Mouse (Mus musculus) stomach, embryonic 16.5 days (tissue): ENCODE data around the gene Cacna1c. TPM values are rescaled to one million over a fixed set of nuclear protein-coding genes. Genes with fewer than 3 reads are reported as not detected.

Experiments used
- ATAC-seq: fragments of 200-750 bp; cut with Nextera tagmentation; 2 replicates; pipeline ENCODE4 v1.8.0; 2017; ENCODE audit warnings: moderate number of reproducible peaks, moderate TSS enrichment; ENCODE audit not compliant: insufficient read depth, low FRiP score
- H3K27ac ChIP-seq: fragments of 300-500 bp; sonication (generic); 2 replicates; pipeline ENCODE4 v1.5.1; 2014; ENCODE audit warnings: low read length
- H3K27me3 ChIP-seq: fragments of 300-500 bp; sonication (generic); 2 replicates; pipeline ENCODE4 v1.6.1; 2014; ENCODE audit warnings: low read length, control low read depth, mixed read lengths; ENCODE audit not compliant: control insufficient read depth, insufficient read depth
- H3K36me3 ChIP-seq: fragments of 300-500 bp; sonication (generic); 2 replicates; pipeline ENCODE4 v1.6.1; 2014; ENCODE audit warnings: low read length; ENCODE audit not compliant: control insufficient read depth, insufficient read depth
- H3K4me1 ChIP-seq: fragments of 300-500 bp; sonication (generic); 2 replicates; pipeline ENCODE4 v1.6.1; 2014; ENCODE audit warnings: low read length, control low read depth, mixed read lengths; ENCODE audit not compliant: control insufficient read depth, insufficient read depth
- H3K4me2 ChIP-seq: fragments of 300-500 bp; sonication (generic); 2 replicates; pipeline ENCODE4 v1.6.1; 2014; ENCODE audit warnings: low read depth, low read length, mixed read lengths
- H3K4me3 ChIP-seq: fragments of 300-500 bp; sonication (generic); replicated peaks from 2 replicates; pipeline ENCODE4 v1.5.1; 2014; ENCODE audit warnings: mild to moderate bottlenecking, low read length
- H3K9ac ChIP-seq: fragments of 300-500 bp; sonication (generic); 2 replicates; pipeline ENCODE4 v1.6.1; 2014; ENCODE audit warnings: low read length
- H3K9me3 ChIP-seq: fragments of 300-500 bp; sonication (generic); replicated peaks from 2 replicates; pipeline ENCODE4 v1.6.1; 2016; ENCODE audit warnings: low read length, control low read depth; ENCODE audit not compliant: control insufficient read depth
- WGBS: fragments of 180-500 bp; shearing (Covaris S2); extraction: QIAGEN DNeasy Blood & Tissue Kit; methylation state at CpG from one replicate; pipeline ENCODE4 v1.1.7; 2014; 5-methylcytosine and 5-hydroxymethylcytosine counted together
- polyA plus RNA-seq: library from polyadenylated mRNA; unstranded; fragments of >200 nt; fragmentation: Nextera tagmentation; extraction: Ambion mirVana; gene quantifications from 2 replicates; pipeline ENCODE4 v1.2.1, GENCODE M21; 2015

Gene Cacna1c
- polyA plus RNA-seq, 1 experiment from 2014 or later: 4.3 TPM

GRCm38 (mm10) chr6:118776459-118776858, 419.8 kb downstream of the Cacna1c start:
- Histone ChIP-seq H3K27ac (no peak overlapping the region), H3K4me2 (no peak overlapping the region), H3K4me1 (no peaks in the 10 kb centered on the region), H3K4me3 (no peak overlapping the region), H3K9ac (no peak overlapping the region), H3K36me3 (no peaks in the 10 kb centered on the region), H3K9me3 (no peaks in the 10 kb centered on the region), H3K27me3 (no peaks in the 10 kb centered on the region)
- 70% methylated on average over 9 of the region's 9 CpGs for WGBS
- ATAC-seq: no peak

DNA sequence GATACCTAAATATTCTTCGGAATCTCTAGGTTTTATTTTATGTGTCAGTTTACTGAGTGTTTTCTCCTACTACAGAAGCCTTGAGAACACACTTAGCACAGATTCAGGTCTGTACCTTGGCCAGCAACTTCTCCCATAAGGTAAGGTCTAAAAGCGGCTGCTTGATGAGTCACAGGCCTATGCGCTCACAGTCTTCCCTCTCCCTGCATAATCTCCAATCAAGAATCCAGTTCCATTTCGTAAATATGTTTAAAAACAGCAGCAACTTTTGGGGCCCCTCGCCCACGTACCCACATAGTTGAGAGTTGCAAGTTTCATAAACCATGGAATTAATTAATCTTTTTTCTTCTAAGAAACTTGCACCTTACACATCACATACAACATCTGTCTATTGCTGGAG, 423.6 kb downstream of the Cacna1c start:
- no peaks in the 10 kb centered on the region for H3K9me3 ChIP-seq
- no peaks in the 10 kb centered on the region for H3K36me3 ChIP-seq
- H3K4me1 ChIP-seq: no peaks in the 10 kb centered on the region
- no peaks in the 10 kb centered on the region for H3K27me3 ChIP-seq
- ATAC-seq: no peak
- 91% methylated on average over 6 of the region's 6 CpGs for WGBS
- H3K4me2 ChIP-seq: no peak overlapping the region
- no peak overlapping the region for H3K9ac ChIP-seq
- no peak overlapping the region for H3K4me3 ChIP-seq
- no peak overlapping the region for H3K27ac ChIP-seq

DNA sequence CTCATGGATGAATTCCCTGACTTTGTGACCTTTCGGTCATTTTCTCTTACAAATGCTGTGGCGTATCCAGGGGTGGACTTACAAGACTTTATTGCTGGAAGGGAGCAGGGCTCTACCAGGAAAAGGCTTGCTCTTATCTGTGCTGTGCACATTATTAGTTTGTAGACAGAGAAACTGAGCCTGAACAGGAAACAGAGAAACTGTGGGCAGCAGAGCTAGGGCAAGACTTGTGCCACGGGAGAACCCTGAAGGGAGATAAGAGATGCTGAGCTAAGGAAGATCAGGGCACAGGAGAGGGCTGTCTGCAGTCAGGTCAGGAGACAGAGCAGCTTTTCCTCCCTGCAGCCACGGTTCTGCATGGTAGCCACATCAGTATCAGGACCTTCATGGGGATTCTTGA, 425.1 kb downstream of the Cacna1c start:
- H3K36me3 ChIP-seq: no peaks in the 10 kb centered on the region
- ATAC-seq: no peak

GRCm38 (mm10) chr6:118770396-118770795, 425.8 kb downstream of the Cacna1c start:
- ATAC-seq: no peak
- Histone ChIP-seq H3K27me3 (no peaks in the 10 kb centered on the region), H3K9ac (no peak overlapping the region)

More for the DNA sequence above, 425.1 kb downstream of the Cacna1c start:
- H3K9me3 ChIP-seq: no peaks in the 10 kb centered on the region
- H3K4me2 ChIP-seq: no peak overlapping the region
- no peak overlapping the region for H3K9ac ChIP-seq
- no peaks in the 10 kb centered on the region for H3K4me1 ChIP-seq
- H3K27me3 ChIP-seq: no peaks in the 10 kb centered on the region
- 81% methylated on average over 4 of the region's 4 CpGs for WGBS
- no peak overlapping the region for H3K27ac ChIP-seq
- no peak overlapping the region for H3K4me3 ChIP-seq

GRCm38 (mm10) chr6:118769792-118770191, 426.4 kb downstream of the Cacna1c start:
- H3K27ac ChIP-seq: no peak overlapping the region
- ATAC-seq: no peak
- no peak overlapping the region for H3K4me3 ChIP-seq
- no peak overlapping the region for H3K9ac ChIP-seq
- H3K4me1 ChIP-seq: no peaks in the 10 kb centered on the region
- no peaks in the 10 kb centered on the region for H3K27me3 ChIP-seq
- H3K4me2 ChIP-seq: no peak overlapping the region
- 86% methylated on average over 8 of the region's 8 CpGs for WGBS
- no peaks in the 10 kb centered on the region for H3K36me3 ChIP-seq
- H3K9me3 ChIP-seq: no peaks in the 10 kb centered on the region

More at GRCm38 (mm10) chr6:118770396-118770795, 425.8 kb downstream of the Cacna1c start:
- Histone ChIP-seq H3K4me2 (no peak overlapping the region), H3K9me3 (no peaks in the 10 kb centered on the region), H3K36me3 (no peaks in the 10 kb centered on the region), H3K4me3 (no peak overlapping the region), H3K4me1 (no peaks in the 10 kb centered on the region), H3K27ac (no peak overlapping the region)
- 71% methylated on average over 6 of the region's 6 CpGs for WGBS

DNA sequence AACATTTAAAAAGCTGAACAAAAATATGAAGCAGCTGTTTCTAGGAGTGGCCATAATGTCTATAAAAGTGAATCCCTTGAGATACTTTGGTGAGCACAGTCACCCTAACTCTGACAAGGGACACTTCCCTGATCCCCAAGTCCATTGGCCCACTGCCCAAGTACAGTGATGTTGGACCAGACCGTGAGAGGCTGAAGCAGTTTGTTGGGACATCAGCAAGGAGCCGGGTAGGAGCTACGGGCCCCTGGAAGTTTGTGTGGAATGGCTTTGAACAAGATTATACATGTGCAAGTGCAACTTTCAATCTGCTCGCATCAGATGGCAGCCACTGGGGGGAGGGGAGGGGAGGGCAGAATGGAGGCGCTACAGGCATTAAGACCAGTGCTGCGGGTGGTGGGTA, 428.5 kb downstream of the Cacna1c start:
- no peak overlapping the region for H3K4me2 ChIP-seq
- H3K27ac ChIP-seq: no peak overlapping the region
- no peaks in the 10 kb centered on the region for H3K9me3 ChIP-seq
- H3K27me3 ChIP-seq: no peaks in the 10 kb centered on the region
- no peak overlapping the region for H3K4me3 ChIP-seq
- no peaks in the 10 kb centered on the region for H3K4me1 ChIP-seq
- 81% methylated on average over 6 of the region's 6 CpGs for WGBS
- ATAC-seq: no peak
- no peak overlapping the region for H3K9ac ChIP-seq
- no peaks in the 10 kb centered on the region for H3K36me3 ChIP-seq

DNA sequence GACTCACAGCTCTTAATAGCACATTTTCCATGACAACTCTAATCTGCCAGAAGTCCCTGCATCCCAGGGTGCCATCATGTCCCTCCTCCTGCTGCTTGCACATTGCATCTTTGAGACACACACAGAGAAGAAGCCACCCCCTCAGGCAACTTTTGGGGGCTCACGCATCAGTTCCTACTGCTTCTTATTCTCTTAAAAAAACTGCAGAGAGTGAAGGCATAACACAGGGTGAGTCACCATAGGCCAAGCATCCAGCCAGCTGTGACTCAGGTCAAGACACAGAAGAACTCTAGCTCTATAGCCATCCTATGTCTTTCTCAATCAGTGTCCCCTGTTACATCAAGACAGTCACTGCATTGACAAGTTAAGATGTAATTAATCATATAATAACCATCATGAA, 431.0 kb downstream of the Cacna1c start:
- no peaks in the 10 kb centered on the region for H3K27me3 ChIP-seq
- H3K4me3 ChIP-seq: no peak overlapping the region
- H3K27ac ChIP-seq: no peak overlapping the region
- no peak for ATAC-seq
- no peak overlapping the region for H3K9ac ChIP-seq
- H3K36me3 ChIP-seq: no peaks in the 10 kb centered on the region
- H3K4me1 ChIP-seq: no peaks in the 10 kb centered on the region
- H3K4me2 ChIP-seq: no peak overlapping the region
- 85% methylated on average over 1 of the region's 1 CpGs for WGBS
- H3K9me3 ChIP-seq: no peaks in the 10 kb centered on the region

- 79% methylated on average over 5 of the region's 5 CpGs for WGBS
- Histone ChIP-seq H3K4me1 (no peaks in the 10 kb centered on the region), H3K9ac (no peak overlapping the region), H3K27me3 (no peaks in the 10 kb centered on the region), H3K4me2 (no peak overlapping the region), H3K27ac (no peak overlapping the region), H3K36me3 (no peaks in the 10 kb centered on the region), H3K9me3 (no peaks in the 10 kb centered on the region), H3K4me3 (no peak overlapping the region)
- ATAC-seq: no peak
Measured at GRCm38 (mm10) chr6:118759015-118759414, 437.2 kb downstream of the Cacna1c start.

- H3K9me3 ChIP-seq: no peaks in the 10 kb centered on the region
- no peak overlapping the region for H3K9ac ChIP-seq
- ATAC-seq: no peak
- no peak overlapping the region for H3K4me2 ChIP-seq
- H3K36me3 ChIP-seq: no peaks in the 10 kb centered on the region
- H3K4me3 ChIP-seq: no peak overlapping the region
- H3K27ac ChIP-seq: no peak overlapping the region
- no peaks in the 10 kb centered on the region for H3K4me1 ChIP-seq
- H3K27me3 ChIP-seq: no peaks in the 10 kb centered on the region
- 63% methylated on average over 7 of the region's 7 CpGs for WGBS
Measured at GRCm38 (mm10) chr6:118758290-118758907, 437.8 kb downstream of the Cacna1c start.
